Mouse (Mus musculus): ENCODE data around the gene Nox4. TPM values are rescaled to one million over a fixed set of nuclear protein-coding genes. Genes with fewer than 3 reads are reported as not detected.

The Nox4 gene
- total RNA-seq, 1 experiment = 2.6 TPM

GRCm38 (mm10) chr7:87345598-87345997 lies 99.7 kb downstream of the Nox4 start:
- H3K36me3 ChIP-seq (ENCODE audit: control insufficient read depth, insufficient read depth, low read length, poor library complexity, severe bottlenecking) = no peaks in the 10 kb centered on the region
- H3K9ac ChIP-seq (ENCODE audit: insufficient read depth, low read depth, low read length, poor library complexity, severe bottlenecking) = no peak overlapping the region
- H3K9me3 ChIP-seq (ENCODE audit: control insufficient read depth, insufficient read depth, low read depth, low read length) = no peaks in the 10 kb centered on the region
- no peak for DNase-seq (ENCODE audit: low read depth, low spot score)
- H3K27ac ChIP-seq (ENCODE audit: insufficient read depth, low read depth, low read length, poor library complexity, severe bottlenecking) = no peak overlapping the region
- in situ Hi-C loops (cut with MboI; ENCODE audit: low sequenced_read_pairs in 2 of 2, unreplicated experiment in 2 of 2) = no loop called here
- no peak overlapping the region for H3K4me3 ChIP-seq (ENCODE audit: insufficient read depth in 1 of 2, low read depth in 1 of 2, low read length in 2 of 2, poor library complexity in 1 of 2, severe bottlenecking in 1 of 2)
- no peaks in the 10 kb centered on the region for H3K4me1 ChIP-seq (ENCODE audit: control insufficient read depth in 2 of 2, insufficient read depth in 2 of 2, low read length in 2 of 2, poor library complexity in 1 of 2)
- TF ChIP-seq MAFK (IDR thresholded peaks at IDR 0.05; ENCODE audit: insufficient read depth, low read depth, low read length) (no peak), ZC3H11A (IDR thresholded peaks at IDR 0.05; ENCODE audit: borderline replicate concordance, low read depth, low read length) (no peak), CHD2 (IDR thresholded peaks at IDR 0.05; ENCODE audit: low read depth, low read length) (no peak), ZNF384 (IDR thresholded peaks at IDR 0.05; ENCODE audit: low read depth, low read length) (no peak), HCFC1 (IDR thresholded peaks at IDR 0.05; ENCODE audit: borderline replicate concordance, insufficient read depth, low read length) (no peak)

- Histone ChIP-seq H3K9ac (ENCODE audit: insufficient read depth, low read depth, low read length, poor library complexity, severe bottlenecking) (no peak overlapping the region), H3K4me3 (ENCODE audit: insufficient read depth in 1 of 2, low read depth in 1 of 2, low read length in 2 of 2, poor library complexity in 1 of 2, severe bottlenecking in 1 of 2) (no peak overlapping the region)
Observed at GRCm38 (mm10) chr7:87352818-87353217, 106.9 kb downstream of the Nox4 start.

GRCm38 (mm10) chr7:87367834-87368233 lies 121.9 kb downstream of the Nox4 start:
- TF ChIP-seq ZNF384 (IDR thresholded peaks at IDR 0.05; ENCODE audit: low read depth, low read length) = no peak
- in situ Hi-C loops (cut with MboI; ENCODE audit: low sequenced_read_pairs in 2 of 2, unreplicated experiment in 2 of 2) = no loop called here

More at GRCm38 (mm10) chr7:87352818-87353217, 106.9 kb downstream of the Nox4 start:
- no peaks in the 10 kb centered on the region for H3K9me3 ChIP-seq (ENCODE audit: control insufficient read depth, insufficient read depth, low read depth, low read length)
- DNase-seq (ENCODE audit: low read depth, low spot score) = no peak
- no peaks in the 10 kb centered on the region for H3K36me3 ChIP-seq (ENCODE audit: control insufficient read depth, insufficient read depth, low read length, poor library complexity, severe bottlenecking)
- H3K27ac ChIP-seq (ENCODE audit: insufficient read depth, low read depth, low read length, poor library complexity, severe bottlenecking) = no peak overlapping the region
- no peaks in the 10 kb centered on the region for H3K4me1 ChIP-seq (ENCODE audit: control insufficient read depth in 2 of 2, insufficient read depth in 2 of 2, low read length in 2 of 2, poor library complexity in 1 of 2)
- in situ Hi-C loops (cut with MboI; ENCODE audit: low sequenced_read_pairs in 2 of 2, unreplicated experiment in 2 of 2) = no loop called here
- TF ChIP-seq HCFC1 (IDR thresholded peaks at IDR 0.05; ENCODE audit: borderline replicate concordance, insufficient read depth, low read length) (no peak), MAFK (IDR thresholded peaks at IDR 0.05; ENCODE audit: insufficient read depth, low read depth, low read length) (no peak), CHD2 (IDR thresholded peaks at IDR 0.05; ENCODE audit: low read depth, low read length) (no peak), ZC3H11A (IDR thresholded peaks at IDR 0.05; ENCODE audit: borderline replicate concordance, low read depth, low read length) (no peak), ZNF384 (IDR thresholded peaks at IDR 0.05; ENCODE audit: low read depth, low read length) (no peak)

GRCm38 (mm10) chr7:87369131-87369530 lies 123.2 kb downstream of the Nox4 start:
- in situ Hi-C loops (cut with MboI; ENCODE audit: low sequenced_read_pairs in 2 of 2, unreplicated experiment in 2 of 2) = no loop called here
- no peaks in the 10 kb centered on the region for H3K36me3 ChIP-seq (ENCODE audit: control insufficient read depth, insufficient read depth, low read length, poor library complexity, severe bottlenecking)
- no peak overlapping the region for H3K4me3 ChIP-seq (ENCODE audit: insufficient read depth in 1 of 2, low read depth in 1 of 2, low read length in 2 of 2, poor library complexity in 1 of 2, severe bottlenecking in 1 of 2)
- H3K27ac ChIP-seq (ENCODE audit: insufficient read depth, low read depth, low read length, poor library complexity, severe bottlenecking) = no peak overlapping the region
- no peak overlapping the region for H3K9ac ChIP-seq (ENCODE audit: insufficient read depth, low read depth, low read length, poor library complexity, severe bottlenecking)
- no peak for TF ChIP-seq HCFC1 (IDR thresholded peaks at IDR 0.05; ENCODE audit: borderline replicate concordance, insufficient read depth, low read length)
- no peaks in the 10 kb centered on the region for H3K4me1 ChIP-seq (ENCODE audit: control insufficient read depth in 2 of 2, insufficient read depth in 2 of 2, low read length in 2 of 2, poor library complexity in 1 of 2)
- DNase-seq (ENCODE audit: low read depth, low spot score) = no peak
- H3K9me3 ChIP-seq (ENCODE audit: control insufficient read depth, insufficient read depth, low read depth, low read length) = no peaks in the 10 kb centered on the region

More at GRCm38 (mm10) chr7:87367834-87368233, 121.9 kb downstream of the Nox4 start:
- DNase-seq (ENCODE audit: low read depth, low spot score) = no peak
- no peak overlapping the region for H3K27ac ChIP-seq (ENCODE audit: insufficient read depth, low read depth, low read length, poor library complexity, severe bottlenecking)
- no peak overlapping the region for H3K9ac ChIP-seq (ENCODE audit: insufficient read depth, low read depth, low read length, poor library complexity, severe bottlenecking)
- no peaks in the 10 kb centered on the region for H3K4me1 ChIP-seq (ENCODE audit: control insufficient read depth in 2 of 2, insufficient read depth in 2 of 2, low read length in 2 of 2, poor library complexity in 1 of 2)
- no peaks in the 10 kb centered on the region for H3K36me3 ChIP-seq (ENCODE audit: control insufficient read depth, insufficient read depth, low read length, poor library complexity, severe bottlenecking)
- H3K4me3 ChIP-seq (ENCODE audit: insufficient read depth in 1 of 2, low read depth in 1 of 2, low read length in 2 of 2, poor library complexity in 1 of 2, severe bottlenecking in 1 of 2) = no peak overlapping the region
- no peaks in the 10 kb centered on the region for H3K9me3 ChIP-seq (ENCODE audit: control insufficient read depth, insufficient read depth, low read depth, low read length)

- no peak overlapping the region for H3K9ac ChIP-seq (ENCODE audit: insufficient read depth, low read depth, low read length, poor library complexity, severe bottlenecking)
- no peaks in the 10 kb centered on the region for H3K4me1 ChIP-seq (ENCODE audit: control insufficient read depth in 2 of 2, insufficient read depth in 2 of 2, low read length in 2 of 2, poor library complexity in 1 of 2)
- H3K27ac ChIP-seq (ENCODE audit: insufficient read depth, low read depth, low read length, poor library complexity, severe bottlenecking) = no peak overlapping the region
- no peaks in the 10 kb centered on the region for H3K36me3 ChIP-seq (ENCODE audit: control insufficient read depth, insufficient read depth, low read length, poor library complexity, severe bottlenecking)
- H3K9me3 ChIP-seq (ENCODE audit: control insufficient read depth, insufficient read depth, low read depth, low read length) = no peaks in the 10 kb centered on the region
- TF ChIP-seq MAFK (IDR thresholded peaks at IDR 0.05; ENCODE audit: insufficient read depth, low read depth, low read length) = no peak
- TF ChIP-seq HCFC1 (IDR thresholded peaks at IDR 0.05; ENCODE audit: borderline replicate concordance, insufficient read depth, low read length) = no peak
- TF ChIP-seq ZNF384 (IDR thresholded peaks at IDR 0.05; ENCODE audit: low read depth, low read length) = no peak
- TF ChIP-seq CHD2 (IDR thresholded peaks at IDR 0.05; ENCODE audit: low read depth, low read length) = no peak
- TF ChIP-seq ZC3H11A (IDR thresholded peaks at IDR 0.05; ENCODE audit: borderline replicate concordance, low read depth, low read length) = no peak
- H3K4me3 ChIP-seq (ENCODE audit: insufficient read depth in 1 of 2, low read depth in 1 of 2, low read length in 2 of 2, poor library complexity in 1 of 2, severe bottlenecking in 1 of 2) = no peak overlapping the region
- DNase-seq (ENCODE audit: low read depth, low spot score) = no peak
- in situ Hi-C loops (cut with MboI; ENCODE audit: low sequenced_read_pairs in 2 of 2, unreplicated experiment in 2 of 2) = no loop called here
Observed at GRCm38 (mm10) chr7:87370789-87371188, 124.9 kb downstream of the Nox4 start.

Measured in ES-E14 (cell line).